Mouse (Mus musculus): ENCODE results near the gene Mast4. TPM values are rescaled to one million over a fixed set of nuclear protein-coding genes. Genes with fewer than 3 reads are reported as not detected.

Gene Mast4
- polyA plus RNA-seq, 1 experiment from 2014 or later, result 41.8 TPM

- peaks cover 16% of the 10 kb centered on the region; the same call in 1 of the 2 replicates for H3K4me1 ChIP-seq (ENCODE audit: control insufficient read depth, insufficient read depth, low read length)
- H3K9ac ChIP-seq (replicated peaks; ENCODE audit: low read length), result no peak overlapping the region
- H3K4me3 ChIP-seq (replicated peaks; ENCODE audit: low read depth, low read length), result no peak overlapping the region
- no peak for ATAC-seq (ENCODE audit: low FRiP score, low TSS enrichment)
- H3K27ac ChIP-seq (replicated peaks; ENCODE audit: low read depth, low read length), result no peak overlapping the region
- no peaks in the 10 kb centered on the region for H3K9me3 ChIP-seq (ENCODE audit: control insufficient read depth, low read length)
- H3K36me3 ChIP-seq (ENCODE audit: control insufficient read depth, insufficient read depth, low read length), result no peaks in the 10 kb centered on the region
- H3K27me3 ChIP-seq (ENCODE audit: control insufficient read depth, insufficient read depth, low read length), result no peaks in the 10 kb centered on the region
- WGBS, result 76% methylated on average over 6 of the region's 6 CpGs
- H3K4me2 ChIP-seq (ENCODE audit: low read length), result no peak overlapping the region
- no peak for DNase-seq
Measured at GRCm38 (mm10) chr13:102878631-102879030, 455.7 kb downstream of the Mast4 start.

DNA sequence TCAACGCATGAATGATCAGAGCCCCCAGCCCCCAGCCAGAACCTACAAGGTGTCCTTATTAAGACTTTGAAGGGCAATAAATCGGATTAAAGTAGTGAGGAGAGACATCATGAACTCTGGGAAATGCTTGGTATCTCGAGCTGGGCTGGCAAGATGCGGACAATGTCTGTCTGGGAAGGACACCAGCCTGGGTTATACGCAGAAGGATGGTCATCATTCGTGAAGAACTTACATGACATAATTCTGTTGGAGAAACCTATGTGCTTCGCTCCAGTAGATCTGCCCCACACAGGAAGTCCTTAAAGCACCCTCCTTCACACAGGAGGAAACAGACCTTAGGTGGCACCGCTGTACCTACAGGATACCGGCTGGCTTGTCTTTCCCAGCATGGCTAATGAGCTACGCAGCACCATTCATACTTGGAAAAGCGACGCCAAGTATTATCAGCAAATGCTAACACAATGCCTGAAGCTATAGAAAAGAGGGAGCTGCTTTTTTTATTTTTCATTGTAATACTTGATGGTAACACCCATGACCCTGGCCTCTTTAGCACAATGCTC lies 456.5 kb downstream of the Mast4 start:
- WGBS, result 50% methylated on average over 12 of the region's 12 CpGs
- Histone ChIP-seq H3K4me3 (replicated peaks; ENCODE audit: low read depth, low read length) (no peak overlapping the region), H3K27ac (replicated peaks; ENCODE audit: low read depth, low read length) (no peak overlapping the region), H3K9ac (replicated peaks; ENCODE audit: low read length) (no peak overlapping the region), H3K4me2 (ENCODE audit: low read length) (no peak overlapping the region), H3K36me3 (ENCODE audit: control insufficient read depth, insufficient read depth, low read length) (no peaks in the 10 kb centered on the region), H3K4me1 (ENCODE audit: control insufficient read depth, insufficient read depth, low read length) (peaks cover 16% of the 10 kb centered on the region; the same call in 1 of the 2 replicates), H3K9me3 (ENCODE audit: control insufficient read depth, low read length) (no peaks in the 10 kb centered on the region), H3K27me3 (ENCODE audit: control insufficient read depth, insufficient read depth, low read length) (no peaks in the 10 kb centered on the region)
- ATAC-seq (ENCODE audit: low FRiP score, low TSS enrichment) (no peak), DNase-seq (no peak)

GRCm38 (mm10) chr13:102877154-102877553 lies 457.1 kb downstream of the Mast4 start:
- Histone ChIP-seq H3K9me3 (ENCODE audit: control insufficient read depth, low read length) (no peaks in the 10 kb centered on the region), H3K36me3 (ENCODE audit: control insufficient read depth, insufficient read depth, low read length) (no peaks in the 10 kb centered on the region), H3K4me3 (replicated peaks; ENCODE audit: low read depth, low read length) (no peak overlapping the region), H3K9ac (replicated peaks; ENCODE audit: low read length) (no peak overlapping the region), H3K27me3 (ENCODE audit: control insufficient read depth, insufficient read depth, low read length) (no peaks in the 10 kb centered on the region), H3K4me1 (ENCODE audit: control insufficient read depth, insufficient read depth, low read length) (peaks cover 16% of the 10 kb centered on the region; the same call in 1 of the 2 replicates), H3K27ac (replicated peaks; ENCODE audit: low read depth, low read length) (no peak overlapping the region), H3K4me2 (ENCODE audit: low read length) (no peak overlapping the region)
- 75% methylated on average over 8 of the region's 8 CpGs for WGBS
- ATAC-seq (ENCODE audit: low FRiP score, low TSS enrichment) (no peak), DNase-seq (no peak)

DNA sequence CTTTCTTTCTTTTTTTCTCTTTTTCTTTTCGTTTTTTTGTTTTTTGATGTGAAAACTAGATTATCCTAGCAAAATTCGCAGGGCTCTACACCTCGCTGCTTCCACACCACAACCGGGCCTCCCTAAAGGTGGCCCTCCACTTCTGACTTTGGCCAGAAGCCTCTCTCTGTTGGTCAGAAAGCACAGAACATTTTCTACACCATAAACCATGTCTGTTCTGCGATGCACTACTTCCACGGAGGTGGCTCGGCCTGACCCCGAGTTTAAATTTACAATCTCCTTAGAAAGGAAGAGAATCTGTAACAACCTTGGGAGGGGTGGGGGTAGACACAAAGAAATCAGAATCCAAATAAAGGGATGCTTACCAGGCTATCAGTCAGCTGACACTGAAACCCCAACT lies 458.8 kb downstream of the Mast4 start:
- H3K9ac ChIP-seq (replicated peaks; ENCODE audit: low read length), result no peak overlapping the region
- H3K36me3 ChIP-seq (ENCODE audit: control insufficient read depth, insufficient read depth, low read length), result no peaks in the 10 kb centered on the region
- H3K4me1 ChIP-seq (ENCODE audit: control insufficient read depth, insufficient read depth, low read length), result peaks cover 16% of the 10 kb centered on the region; the same call in 1 of the 2 replicates
- H3K27me3 ChIP-seq (ENCODE audit: control insufficient read depth, insufficient read depth, low read length), result no peaks in the 10 kb centered on the region
- 67% methylated on average over 8 of the region's 8 CpGs for WGBS
- no peak overlapping the region for H3K4me3 ChIP-seq (replicated peaks; ENCODE audit: low read depth, low read length)
- H3K9me3 ChIP-seq (ENCODE audit: control insufficient read depth, low read length), result no peaks in the 10 kb centered on the region
- H3K27ac ChIP-seq (replicated peaks; ENCODE audit: low read depth, low read length), result no peak overlapping the region
- ATAC-seq (ENCODE audit: low FRiP score, low TSS enrichment) (no peak), DNase-seq (no peak)
- no peak overlapping the region for H3K4me2 ChIP-seq (ENCODE audit: low read length)

- DNase-seq (no peak), ATAC-seq (ENCODE audit: low FRiP score, low TSS enrichment) (no peak)
- H3K4me3 ChIP-seq (replicated peaks; ENCODE audit: low read depth, low read length), result no peak overlapping the region
- H3K4me1 ChIP-seq (ENCODE audit: control insufficient read depth, insufficient read depth, low read length), result peaks cover 16% of the 10 kb centered on the region; the same call in 1 of the 2 replicates
- H3K36me3 ChIP-seq (ENCODE audit: control insufficient read depth, insufficient read depth, low read length), result no peaks in the 10 kb centered on the region
- WGBS, result 43% methylated on average over 3 of the region's 3 CpGs
- H3K4me2 ChIP-seq (ENCODE audit: low read length), result no peak overlapping the region
- no peaks in the 10 kb centered on the region for H3K9me3 ChIP-seq (ENCODE audit: control insufficient read depth, low read length)
- no peaks in the 10 kb centered on the region for H3K27me3 ChIP-seq (ENCODE audit: control insufficient read depth, insufficient read depth, low read length)
- H3K27ac ChIP-seq (replicated peaks; ENCODE audit: low read depth, low read length), result no peak overlapping the region
- no peak overlapping the region for H3K9ac ChIP-seq (replicated peaks; ENCODE audit: low read length)
Measured at GRCm38 (mm10) chr13:102875144-102875476, 459.2 kb downstream of the Mast4 start.

- Histone ChIP-seq H3K4me1 (ENCODE audit: control insufficient read depth, insufficient read depth, low read length) (peaks cover 16% of the 10 kb centered on the region; the same call in 1 of the 2 replicates), H3K9me3 (ENCODE audit: control insufficient read depth, low read length) (no peaks in the 10 kb centered on the region), H3K9ac (replicated peaks; ENCODE audit: low read length) (no peak overlapping the region), H3K27me3 (ENCODE audit: control insufficient read depth, insufficient read depth, low read length) (no peaks in the 10 kb centered on the region), H3K36me3 (ENCODE audit: control insufficient read depth, insufficient read depth, low read length) (no peaks in the 10 kb centered on the region), H3K4me2 (ENCODE audit: low read length) (no peak overlapping the region), H3K4me3 (replicated peaks; ENCODE audit: low read depth, low read length) (no peak overlapping the region), H3K27ac (replicated peaks; ENCODE audit: low read depth, low read length) (no peak overlapping the region)
- DNase-seq (peak; percentile 46), ATAC-seq (ENCODE audit: low FRiP score, low TSS enrichment) (no peak)
- 62% methylated on average over 14 of the region's 14 CpGs for WGBS
Measured at GRCm38 (mm10) chr13:102874465-102875143, 459.7 kb downstream of the Mast4 start.

GRCm38 (mm10) chr13:102873412-102874016 lies 460.8 kb downstream of the Mast4 start:
- no peak for DNase-seq
- Histone ChIP-seq H3K36me3 (ENCODE audit: control insufficient read depth, insufficient read depth, low read length) (no peaks in the 10 kb centered on the region), H3K27ac (replicated peaks; ENCODE audit: low read depth, low read length) (no peak overlapping the region), H3K27me3 (ENCODE audit: control insufficient read depth, insufficient read depth, low read length) (no peaks in the 10 kb centered on the region), H3K4me1 (ENCODE audit: control insufficient read depth, insufficient read depth, low read length) (peaks cover 16% of the 10 kb centered on the region; the same call in 1 of the 2 replicates), H3K4me2 (ENCODE audit: low read length) (no peak overlapping the region), H3K9ac (replicated peaks; ENCODE audit: low read length) (no peak overlapping the region), H3K4me3 (replicated peaks; ENCODE audit: low read depth, low read length) (no peak overlapping the region), H3K9me3 (ENCODE audit: control insufficient read depth, low read length) (no peaks in the 10 kb centered on the region)
- WGBS, result 94% methylated on average over 5 of the region's 5 CpGs
- ATAC-seq (ENCODE audit: low FRiP score, low TSS enrichment), result no peak

GRCm38 (mm10) chr13:102871380-102872104 lies 462.8 kb downstream of the Mast4 start:
- DNase-seq (no peak), ATAC-seq (ENCODE audit: low FRiP score, low TSS enrichment) (no peak)
- H3K4me2 ChIP-seq (ENCODE audit: low read length), result no peak overlapping the region
- no peak overlapping the region for H3K9ac ChIP-seq (replicated peaks; ENCODE audit: low read length)
- 0 out of 2 replicates have a peak, but pooled peaks cover 6% of the 10 kb centered on the region for H3K9me3 ChIP-seq (ENCODE audit: control insufficient read depth, low read length)
- H3K4me1 ChIP-seq (ENCODE audit: control insufficient read depth, insufficient read depth, low read length), result 0 out of 2 replicates have a peak, but pooled peaks cover 8% of the 10 kb centered on the region
- no peak overlapping the region for H3K27ac ChIP-seq (replicated peaks; ENCODE audit: low read depth, low read length)
- H3K27me3 ChIP-seq (ENCODE audit: control insufficient read depth, insufficient read depth, low read length), result no peaks in the 10 kb centered on the region
- H3K4me3 ChIP-seq (replicated peaks; ENCODE audit: low read depth, low read length), result no peak overlapping the region
- 66% methylated on average over 11 of the region's 11 CpGs for WGBS
- no peaks in the 10 kb centered on the region for H3K36me3 ChIP-seq (ENCODE audit: control insufficient read depth, insufficient read depth, low read length)

Measured in midbrain, embryonic 14.5 days (tissue).